Mouse (Mus musculus) embryonic fibroblast, embryonic 13.5 days (primary cell): Measurements from ENCODE around the gene Smtnl2.

Experiments used
- CTCF ChIP-seq: IDR thresholded peaks from 2 replicates; pipeline ENCODE4 v1.5.1; 2011; ENCODE audit warnings: mild to moderate bottlenecking, control low read depth, low read length, moderate library complexity, borderline replicate concordance; ENCODE audit not compliant: insufficient read depth
- POLR2A ChIP-seq: IDR thresholded peaks from 2 replicates; pipeline ENCODE4 v1.6.1; 2011; ENCODE audit warnings: low read depth, mild to moderate bottlenecking, control low read depth, low read length, moderate library complexity

- TF ChIP-seq POLR2A (no peak), CTCF (no peak)
Observed at GRCm38 (mm10) chr11:72420460-72421122, 9.1 kb upstream of the Smtnl2 start.
